Mouse (Mus musculus): ENCODE results near the gene Men1. TPM values are rescaled to one million over a fixed set of nuclear protein-coding genes. Genes with fewer than 3 reads are reported as not detected.

The Men1 gene
- total RNA-seq, 2 experiments from 2014 or later: 44.3 to 47.5 TPM

GRCm38 (mm10) chr19:6338716-6339115 lies 3.9 kb downstream of the Men1 start:
- no peak for DNase-seq (ENCODE audit: low spot score in 2 of 2)

GRCm38 (mm10) chr19:6339191-6339590 lies 4.4 kb downstream of the Men1 start:
- no peak for DNase-seq (ENCODE audit: low spot score in 2 of 2)

GRCm38 (mm10) chr19:6339890-6340504 lies 5.2 kb downstream of the Men1 start:
- DNase-seq (ENCODE audit: low spot score in 2 of 2): no peak

GRCm38 (mm10) chr19:6340524-6341452 lies 6.0 kb downstream of the Men1 start, which contains the start of gene Map4k2:
Map4k2 (plus strand) TSS chr19:6341135.
- DNase-seq (ENCODE audit: low spot score in 2 of 2): peak; percentile 77 to 79

- DNase-seq (ENCODE audit: low spot score in 2 of 2): no peak
These were observed 6.8 kb downstream of the Men1 start for GRCm38 (mm10) chr19:6341453-6342077.

- no peak for DNase-seq (ENCODE audit: low spot score in 2 of 2)
These were observed 7.6 kb downstream of the Men1 start for GRCm38 (mm10) chr19:6342276-6342933.

GRCm38 (mm10) chr19:6343066-6343925 lies 8.5 kb downstream of the Men1 start:
- no peak for DNase-seq (ENCODE audit: low spot score in 2 of 2)

- DNase-seq (ENCODE audit: low spot score in 2 of 2): no peak
These were observed 9.2 kb downstream of the Men1 start for GRCm38 (mm10) chr19:6343996-6344395.

- DNase-seq (ENCODE audit: low spot score in 2 of 2): no peak
These were observed 11.2 kb downstream of the Men1 start for GRCm38 (mm10) chr19:6346023-6346422.

GRCm38 (mm10) chr19:6346661-6347060 lies 11.9 kb downstream of the Men1 start:
- DNase-seq (ENCODE audit: low spot score in 2 of 2): no peak

- no peak for DNase-seq (ENCODE audit: low spot score in 2 of 2)
These were observed 12.8 kb downstream of the Men1 start for GRCm38 (mm10) chr19:6347615-6348014.

- DNase-seq (ENCODE audit: low spot score in 2 of 2): no peak
These were observed 13.9 kb downstream of the Men1 start for GRCm38 (mm10) chr19:6348717-6349116.

- DNase-seq (ENCODE audit: low spot score in 2 of 2): no peak
These were observed 14.6 kb downstream of the Men1 start for GRCm38 (mm10) chr19:6349215-6349983.

GRCm38 (mm10) chr19:6351431-6352106 lies 16.8 kb downstream of the Men1 start:
- no peak for DNase-seq (ENCODE audit: low spot score in 2 of 2)

- DNase-seq (ENCODE audit: low spot score in 2 of 2): no peak
These were observed 17.3 kb downstream of the Men1 start for GRCm38 (mm10) chr19:6352107-6352505.

GRCm38 (mm10) chr19:6354030-6354429 lies 19.3 kb downstream of the Men1 start:
- DNase-seq (ENCODE audit: low spot score in 2 of 2): no peak

- DNase-seq (ENCODE audit: low spot score in 2 of 2): no peak
These were observed 26.5 kb downstream of the Men1 start for GRCm38 (mm10) chr19:6361291-6361690.

GRCm38 (mm10) chr19:6363091-6363410 lies 28.3 kb downstream of the Men1 start:
- DNase-seq (ENCODE audit: low spot score in 2 of 2): no peak

Data from adrenal gland, postnatal 4 days (tissue).